Mouse (Mus musculus): ENCODE results near the gene Tspan1.

Tspan1 gene

DNA sequence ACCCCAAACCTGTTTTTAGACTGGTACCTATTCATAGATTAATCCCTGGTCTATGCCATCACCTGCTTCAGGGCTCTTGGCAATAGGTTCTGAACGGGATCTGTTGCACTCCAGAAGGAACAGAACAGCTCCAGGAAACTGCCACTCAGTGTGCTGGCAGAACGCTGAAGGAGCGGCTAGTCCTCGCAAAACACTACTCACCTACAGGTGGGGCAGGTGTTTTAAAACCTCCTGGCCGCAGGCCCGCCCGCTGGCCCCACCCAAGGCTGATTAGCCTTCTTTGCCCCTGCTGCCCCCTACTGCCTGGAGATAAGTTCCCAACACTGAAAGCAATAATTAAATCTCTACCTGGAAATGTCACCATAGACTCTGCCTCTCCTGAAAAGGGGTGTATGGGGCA lies at the start of gene Tspan1:
TSS of gene Tspan1 (minus strand) at position 198 of the 400 bp plus-strand sequence.
- no peak for DNase-seq (ENCODE audit: low spot score in 2 of 2)

- DNase-seq (ENCODE audit: low spot score in 2 of 2): no peak
These were observed 49.6 kb upstream of the Tspan1 start for GRCm38 (mm10) chr4:116217046-116217445.

- no peak for DNase-seq (ENCODE audit: low spot score in 2 of 2)
These were observed 48.6 kb upstream of the Tspan1 start for GRCm38 (mm10) chr4:116215895-116216605.

GRCm38 (mm10) chr4:116208891-116209290 lies 41.5 kb upstream of the Tspan1 start:
- DNase-seq (ENCODE audit: low spot score in 2 of 2): no peak

- no peak for DNase-seq (ENCODE audit: low spot score in 2 of 2)
These were observed 39.1 kb upstream of the Tspan1 start for GRCm38 (mm10) chr4:116206531-116206930.

GRCm38 (mm10) chr4:116204422-116204821 lies 37.0 kb upstream of the Tspan1 start:
- DNase-seq (ENCODE audit: low spot score in 2 of 2): no peak

DNA sequence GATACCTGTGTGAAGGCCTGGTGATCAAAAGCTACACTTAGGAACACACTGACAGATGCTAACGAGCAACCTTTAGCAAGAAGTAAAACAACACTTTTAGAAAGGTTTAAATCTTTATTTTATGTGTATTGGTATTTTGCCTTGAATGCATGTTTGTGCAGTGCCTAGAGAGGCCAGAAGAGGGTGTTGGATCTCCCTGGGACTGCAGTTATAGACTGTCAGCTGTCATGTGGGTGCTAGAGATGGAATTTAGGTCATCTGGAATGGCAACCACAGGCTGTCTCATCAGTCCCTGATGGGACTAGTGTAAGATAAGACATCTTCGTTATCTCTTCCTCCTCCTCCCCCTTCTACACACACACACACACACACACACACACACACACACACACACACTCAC lies 31.0 kb upstream of the Tspan1 start:
- no peak for DNase-seq (ENCODE audit: low spot score in 2 of 2)

DNA sequence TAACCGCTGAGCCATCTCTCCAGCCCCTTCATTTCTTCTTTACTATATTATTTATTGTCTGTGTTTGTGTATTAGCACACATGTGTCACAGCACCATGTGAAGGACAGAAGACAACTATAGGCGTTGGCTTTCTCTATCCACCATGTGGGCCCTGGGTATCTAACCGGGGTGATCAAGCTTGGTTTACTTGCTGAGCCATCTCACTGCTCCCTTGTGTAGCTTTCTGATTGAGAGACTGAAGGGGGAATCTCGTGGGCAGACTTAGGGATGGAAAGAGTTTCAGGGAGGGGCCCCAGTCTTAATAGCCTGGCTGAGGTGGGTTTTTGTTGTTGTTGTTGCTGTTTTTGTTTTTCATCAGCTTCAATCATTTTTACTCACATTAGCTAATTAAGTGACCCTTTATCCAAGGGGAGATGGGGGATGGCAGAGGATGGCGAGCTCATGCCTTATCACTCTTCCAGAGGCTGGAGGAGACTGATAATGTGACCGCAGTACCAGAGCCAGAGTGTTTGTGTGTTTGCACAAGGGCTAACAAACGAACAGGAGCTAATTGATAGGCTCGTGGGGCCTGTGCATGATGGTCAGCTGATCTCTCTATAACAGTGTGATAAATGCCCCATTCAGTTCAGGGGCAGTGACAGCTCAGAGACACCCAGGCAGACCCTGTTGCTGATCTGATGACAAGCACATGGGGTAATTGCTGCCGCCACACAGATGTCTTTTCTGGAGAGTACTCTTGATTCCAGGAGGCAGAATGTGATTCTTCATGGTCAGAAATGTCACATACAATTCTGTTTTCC lies 26.4 kb upstream of the Tspan1 start:
- DNase-seq (ENCODE audit: low spot score in 2 of 2): no peak

DNA sequence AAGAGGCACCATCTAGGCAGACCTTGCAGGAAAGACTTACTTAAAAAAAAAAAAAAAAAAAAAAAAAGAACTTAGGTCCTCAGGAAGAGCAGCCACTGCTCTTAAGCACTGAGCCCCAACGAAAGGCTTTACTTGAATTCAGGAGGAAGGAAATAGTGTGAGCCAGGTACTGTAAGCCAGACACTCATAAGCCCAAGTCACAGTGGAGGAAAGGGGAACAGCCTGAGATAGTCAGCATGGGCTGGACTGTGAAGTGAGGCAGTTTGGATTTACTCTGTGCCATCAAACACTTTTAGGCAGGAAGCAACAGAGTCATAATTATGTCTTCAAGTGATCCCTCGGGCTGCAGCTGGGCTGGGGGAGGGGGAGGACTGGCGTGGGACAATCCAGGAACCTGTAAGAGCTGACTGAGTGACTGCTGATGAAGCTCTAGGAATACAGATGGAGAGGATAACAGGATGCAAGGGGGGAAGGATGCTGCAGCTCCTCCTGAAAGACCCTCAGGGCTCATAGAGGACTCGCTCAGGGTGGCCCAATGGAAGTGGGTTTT lies 25.0 kb upstream of the Tspan1 start:
- DNase-seq (ENCODE audit: low spot score in 2 of 2): peak in 1 of 2 experiments; percentile 31

DNA sequence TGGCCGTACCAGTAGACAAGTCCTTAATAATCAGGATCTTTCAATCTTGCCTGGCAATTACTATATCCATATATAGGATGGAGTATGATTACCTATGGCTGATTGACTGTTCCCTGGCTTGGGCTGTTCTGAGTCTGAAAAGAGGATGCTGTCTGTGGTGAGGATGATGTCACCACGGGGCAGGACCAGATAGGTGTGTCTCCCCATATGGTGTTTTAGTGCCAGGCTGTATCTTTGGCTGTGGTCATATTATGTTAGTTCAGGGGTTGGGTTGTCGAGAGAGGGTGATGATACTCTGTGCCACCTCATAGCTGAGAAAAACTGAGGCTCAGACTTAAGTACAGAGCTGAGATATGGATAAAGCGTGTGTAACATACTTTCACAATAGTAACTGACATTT lies 17.7 kb upstream of the Tspan1 start:
- no peak for DNase-seq (ENCODE audit: low spot score in 2 of 2)

DNA sequence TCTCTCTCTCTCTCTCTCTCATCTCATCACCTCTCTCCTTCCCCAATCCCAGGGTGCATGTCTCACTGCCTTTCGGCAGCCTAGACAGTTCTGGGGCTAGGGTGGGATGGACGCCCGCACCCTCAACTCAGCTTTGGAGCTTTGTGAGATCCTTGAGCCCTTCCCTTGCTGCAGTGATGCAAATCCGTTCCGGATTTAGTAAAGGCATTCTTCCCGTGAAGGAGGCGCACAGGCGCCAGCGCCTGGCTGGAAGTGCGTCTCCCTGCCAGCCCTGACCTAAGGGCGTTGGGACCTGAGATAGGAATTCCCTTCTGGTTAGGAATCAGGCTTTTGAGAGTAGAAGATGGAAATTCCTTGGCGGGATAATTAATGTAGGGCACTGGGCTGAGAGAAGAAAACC lies 15.3 kb upstream of the Tspan1 start:
- DNase-seq (ENCODE audit: low spot score in 2 of 2): no peak

GRCm38 (mm10) chr4:116182079-116182478 lies 14.7 kb upstream of the Tspan1 start:
- DNase-seq (ENCODE audit: low spot score in 2 of 2): no peak

GRCm38 (mm10) chr4:116177140-116177539 lies 9.7 kb upstream of the Tspan1 start:
- peak in 1 of 2 experiments; percentile 46 for DNase-seq (ENCODE audit: low spot score in 2 of 2)

- peak; percentile 71 to 72 for DNase-seq (ENCODE audit: low spot score in 2 of 2)
These were observed 9.2 kb upstream of the Tspan1 start for GRCm38 (mm10) chr4:116176543-116176988.

DNA sequence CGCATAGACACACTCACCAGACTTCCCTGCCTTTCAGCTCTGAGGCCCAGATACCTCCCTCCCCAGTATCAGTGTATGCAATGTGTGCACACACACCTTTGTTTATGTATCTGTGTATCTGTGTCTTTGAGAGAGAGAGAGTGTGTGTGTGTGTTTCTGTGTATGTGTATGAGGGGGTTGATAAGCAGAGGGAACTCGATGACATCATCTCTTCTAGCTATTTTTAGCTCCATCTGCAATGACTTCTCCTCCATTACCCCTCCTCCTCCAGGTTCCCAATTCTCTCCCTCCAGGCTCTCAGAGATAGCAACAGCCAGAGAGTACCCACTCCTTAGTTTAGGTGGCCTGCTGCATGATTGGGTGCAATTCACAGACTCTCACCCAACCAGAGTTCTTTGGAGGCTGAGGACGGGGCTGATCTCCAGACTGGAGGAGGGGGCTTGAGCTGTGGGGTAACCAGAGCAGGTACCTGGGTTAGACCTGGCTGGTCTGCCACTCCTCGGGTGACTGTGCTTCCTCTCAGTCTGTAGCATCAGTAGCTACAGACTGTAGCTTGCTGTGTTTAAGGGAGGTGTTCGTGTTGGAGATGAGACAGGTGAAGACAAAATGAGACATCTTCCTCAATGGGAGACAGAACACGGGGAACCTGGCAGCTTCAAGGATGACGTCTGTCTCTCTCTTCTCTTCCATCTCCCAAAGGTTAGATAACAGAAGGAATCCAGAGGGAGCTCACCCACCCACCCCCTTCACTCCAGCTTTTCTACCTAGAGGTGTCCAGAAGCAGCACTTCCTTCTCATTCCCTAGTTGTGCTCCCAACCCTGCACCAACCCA lies 8.5 kb upstream of the Tspan1 start:
- peak; percentile 51 to 72 for DNase-seq (ENCODE audit: low spot score in 2 of 2)

- no peak for DNase-seq (ENCODE audit: low spot score in 2 of 2)
These were observed 7.7 kb upstream of the Tspan1 start for GRCm38 (mm10) chr4:116175136-116175535.

GRCm38 (mm10) chr4:116174466-116175116 lies 7.2 kb upstream of the Tspan1 start:
- no peak for DNase-seq (ENCODE audit: low spot score in 2 of 2)

- no peak for DNase-seq (ENCODE audit: low spot score in 2 of 2)
These were observed 6.4 kb upstream of the Tspan1 start for GRCm38 (mm10) chr4:116173752-116174151.

DNA sequence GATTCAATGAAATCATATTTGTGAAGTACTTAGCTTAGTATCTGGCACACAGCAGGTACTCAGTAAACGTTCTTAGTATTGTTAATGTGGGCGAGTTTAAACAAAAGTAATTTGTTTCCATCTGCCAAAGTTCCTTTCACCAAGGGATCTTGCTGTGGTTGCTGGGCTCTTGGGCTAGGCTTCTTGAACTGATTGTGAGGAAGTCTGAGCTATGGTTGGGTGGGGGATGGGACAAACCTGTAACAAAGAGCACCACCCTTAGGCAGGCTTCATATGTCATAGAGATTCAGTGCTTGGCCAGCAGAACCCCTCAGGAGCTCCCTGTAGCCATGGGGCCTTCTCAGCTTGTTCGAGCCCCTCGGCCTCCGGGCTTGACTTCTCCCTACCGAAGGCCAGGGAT lies 5.7 kb upstream of the Tspan1 start, which contains the start of the genes 1700042G07Rik and Gm49337:
TSS of gene 1700042G07Rik (plus strand) at position 301 of the 400 bp plus-strand sequence.
TSS of gene Gm49337 (plus strand) at position 313 of the 400 bp plus-strand sequence.
- DNase-seq (ENCODE audit: low spot score in 2 of 2): no peak

- no peak for DNase-seq (ENCODE audit: low spot score in 2 of 2)
These were observed 1.9 kb upstream of the Tspan1 start for GRCm38 (mm10) chr4:116169353-116169672.
